Mouse (Mus musculus): ENCODE data around the gene Gm49325. TPM values are rescaled to one million over a fixed set of nuclear protein-coding genes. Genes with fewer than 3 reads are reported as not detected.

Gene Gm49325
- total RNA-seq (2021) = 10 to 100 TPM; 17.2 to 29.6 TPM

DNA sequence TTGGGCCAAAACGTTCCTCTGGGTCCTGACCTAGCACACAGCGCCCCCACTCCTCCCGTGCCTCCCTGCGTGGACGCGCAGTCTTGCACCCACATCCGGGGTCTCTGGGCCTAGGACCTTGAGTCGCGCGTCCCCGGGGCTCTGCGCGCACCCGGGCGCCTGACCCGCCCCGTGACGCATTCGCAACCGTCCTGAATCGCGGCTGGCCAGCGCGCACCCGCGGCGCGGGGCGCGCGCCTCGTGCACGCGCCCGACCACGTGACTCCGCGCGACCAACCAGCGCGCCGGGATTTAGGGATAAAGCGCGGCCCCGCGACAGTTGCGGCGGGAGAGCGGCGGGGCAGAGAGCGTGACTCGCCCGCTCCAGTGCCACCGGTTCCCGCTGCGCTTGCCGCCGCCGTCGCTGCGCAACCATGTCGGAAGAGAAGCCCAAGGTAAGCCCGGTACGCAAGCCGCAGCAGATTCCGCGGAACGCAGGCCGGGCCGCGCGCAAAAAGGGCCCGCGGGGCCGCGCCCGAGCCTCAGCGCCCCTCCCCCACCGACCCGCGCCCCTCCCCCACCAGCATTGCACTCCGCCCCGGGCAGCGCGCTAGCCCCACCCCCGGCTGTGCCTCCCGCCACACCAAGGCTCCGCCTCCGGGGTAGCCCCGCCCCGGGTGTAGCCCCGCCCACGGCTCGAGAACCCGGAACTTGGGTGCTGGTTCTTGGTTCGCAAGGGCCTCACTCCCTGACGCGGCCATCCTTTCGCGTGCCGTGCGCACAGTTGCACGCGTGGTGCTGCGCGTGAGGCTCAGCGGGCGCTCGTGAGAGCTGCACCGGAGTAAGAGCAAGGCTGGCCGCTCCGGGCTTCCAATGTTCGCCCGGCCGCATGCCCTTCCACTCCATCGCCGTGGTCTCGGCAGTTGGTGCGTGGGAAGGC is at the start of gene Gm49325, which contains the start of gene Sumo3:
Gene Gm49325 (plus strand): TSS at position 290 of the 919 bp plus-strand sequence.
Gene Sumo3 (plus strand): TSS at position 190 of the 919 bp plus-strand sequence.
- peak; percentile 93 for DNase-seq

DNA sequence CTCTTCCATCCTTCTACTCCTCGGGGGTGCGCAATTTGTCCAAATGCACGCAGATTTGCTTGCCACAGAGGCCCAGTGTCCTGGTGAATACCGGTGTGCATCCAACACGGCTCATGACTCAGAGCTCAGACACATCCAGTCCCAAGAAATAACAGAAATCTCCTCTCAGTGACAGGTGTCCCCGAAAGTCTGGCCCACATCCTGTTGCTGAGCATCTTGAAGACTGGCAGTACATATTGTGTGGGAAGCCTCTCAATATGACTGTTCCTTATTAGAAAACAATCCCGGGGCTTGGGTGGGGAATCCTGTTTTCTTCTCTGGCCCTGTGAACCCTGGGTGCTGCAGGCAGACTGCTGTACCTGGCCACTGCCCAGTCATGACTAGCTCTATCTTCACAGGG is 49.4 kb upstream of the Gm49325 start:
- peak; percentile 45 for DNase-seq

DNA sequence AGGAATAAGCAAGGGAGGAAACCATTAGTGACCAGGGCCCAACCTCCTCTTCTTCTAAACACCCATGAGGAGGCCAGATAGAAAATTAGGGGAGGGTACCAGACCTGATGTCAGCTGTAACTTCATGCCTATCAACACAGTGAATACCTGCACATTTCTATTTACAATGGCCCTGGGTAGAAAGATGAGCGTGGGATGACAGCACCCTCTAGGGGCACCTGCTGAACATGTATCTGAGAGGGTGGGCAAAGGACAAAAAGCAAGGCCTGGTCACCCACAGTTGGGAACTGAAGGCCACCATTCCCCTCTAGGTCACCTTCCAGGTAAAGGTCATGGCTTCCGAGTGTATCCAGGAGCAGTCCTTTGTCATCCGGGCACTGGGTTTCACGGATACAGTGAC is 48.4 kb upstream of the Gm49325 start:
- DNase-seq = no peak

GRCm38 (mm10) chr10:77560090-77560489 is 45.9 kb upstream of the Gm49325 start:
- DNase-seq = no peak

DNA sequence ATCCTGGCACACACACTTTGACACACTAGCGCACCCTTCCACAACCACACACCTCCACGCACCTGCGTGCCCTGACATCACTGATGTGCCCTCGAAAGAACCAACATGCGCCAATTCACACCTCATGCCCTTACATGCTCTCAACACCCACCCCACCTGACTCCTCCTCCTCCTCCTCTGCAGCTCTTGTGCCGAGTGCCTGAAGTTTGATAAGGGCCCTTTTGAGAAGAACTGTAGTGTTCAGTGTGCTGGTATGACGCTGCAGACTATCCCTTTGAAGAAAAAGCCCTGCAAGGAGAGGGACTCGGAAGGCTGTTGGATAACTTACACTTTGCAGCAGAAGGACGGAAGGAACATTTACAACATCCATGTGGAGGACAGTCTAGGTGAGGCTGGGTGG is 45.2 kb upstream of the Gm49325 start:
- no peak for DNase-seq

DNA sequence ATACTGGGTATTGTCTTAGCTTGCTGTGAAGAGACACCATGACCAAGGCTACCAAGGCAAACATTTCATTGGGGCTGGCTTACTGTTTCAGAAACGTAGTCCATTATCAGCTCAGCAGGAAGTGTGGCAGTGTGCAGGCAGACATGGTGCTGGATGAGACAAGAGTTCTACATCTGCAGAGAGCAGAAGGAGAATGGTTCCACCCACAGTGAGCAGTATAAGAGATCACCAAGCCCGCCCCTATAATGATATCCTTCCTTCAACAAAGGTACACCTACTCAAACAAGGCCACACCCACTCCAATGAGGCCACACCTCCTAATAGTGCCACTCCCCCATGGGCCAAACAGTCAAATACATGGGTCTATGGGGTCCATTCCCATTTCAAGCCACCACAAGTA is 44.5 kb upstream of the Gm49325 start:
- DNase-seq = no peak

DNA sequence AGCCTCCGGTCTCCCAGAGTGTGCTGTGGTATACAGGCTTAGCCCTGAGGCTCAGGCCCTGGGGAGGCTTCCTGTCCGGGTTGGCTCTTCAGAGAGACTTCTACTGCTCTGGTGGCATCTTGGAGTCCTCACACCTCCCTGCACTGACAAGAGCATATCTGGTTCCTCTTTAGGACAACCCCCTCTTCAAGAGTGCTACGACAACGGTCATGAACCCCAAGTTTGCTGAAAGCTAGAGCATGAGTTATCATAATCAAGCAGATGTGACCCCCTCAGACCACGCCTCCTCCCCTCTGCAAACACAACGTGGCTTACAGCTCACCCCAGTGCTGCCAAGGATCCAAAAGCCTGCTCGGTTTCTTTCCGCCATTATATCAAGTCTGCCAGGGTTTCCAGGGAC is 41.0 kb upstream of the Gm49325 start:
- DNase-seq = no peak

GRCm38 (mm10) chr10:77566651-77567050 is 39.3 kb upstream of the Gm49325 start:
- peak; percentile 71 to 78 for DNase-seq

DNA sequence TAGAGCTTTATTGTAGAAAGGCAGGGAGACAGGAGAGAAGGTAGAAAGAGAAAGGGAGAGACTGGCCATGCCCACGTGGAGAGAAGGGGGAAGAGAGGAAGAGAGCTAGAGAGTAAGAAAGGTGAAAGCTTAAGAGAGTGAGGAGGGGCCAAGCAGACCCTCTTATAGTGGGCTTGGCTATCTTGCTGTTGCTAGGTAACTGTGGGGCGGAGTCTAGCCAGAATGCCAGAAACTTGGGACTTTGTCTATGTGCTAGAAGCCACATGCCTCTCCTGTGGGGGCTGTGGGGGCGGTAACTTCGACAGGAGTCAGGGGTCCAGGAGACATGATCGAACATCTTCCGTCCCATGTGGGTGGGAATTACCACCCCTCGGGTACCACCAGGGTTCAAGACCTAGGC is 36.5 kb upstream of the Gm49325 start:
- no peak for DNase-seq

DNA sequence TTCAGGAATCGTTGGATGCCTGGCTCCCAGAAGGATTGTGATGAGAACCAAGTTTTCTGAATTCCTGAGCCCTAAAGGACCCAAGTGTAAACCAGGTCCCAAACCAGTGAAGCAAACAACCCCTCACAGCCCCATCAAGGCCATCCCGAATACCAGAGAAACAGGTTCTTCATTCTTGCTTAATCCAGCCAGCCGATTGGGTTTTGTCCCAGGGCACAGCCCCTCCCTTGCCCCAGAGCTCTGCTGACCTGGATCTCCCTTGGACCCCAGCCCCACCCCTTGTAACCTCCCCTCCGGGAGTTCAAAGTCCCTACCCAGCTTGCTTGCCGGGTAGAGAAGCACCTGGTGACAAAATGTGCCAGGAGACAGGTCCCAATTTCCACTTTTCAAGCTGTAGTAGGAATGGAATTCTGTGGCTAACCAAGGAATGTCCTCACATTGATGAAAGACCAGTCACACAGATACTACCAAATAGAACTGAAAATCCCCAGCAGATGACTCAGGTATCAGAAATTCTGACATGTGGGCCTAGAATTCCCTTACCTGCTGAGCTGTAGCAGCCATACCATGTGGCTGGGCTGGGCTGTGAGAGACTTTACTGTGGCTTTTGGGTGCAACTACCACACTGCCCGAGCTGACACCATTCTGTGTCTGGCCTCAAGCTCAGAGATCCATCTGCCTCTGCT is 35.9 kb upstream of the Gm49325 start:
- no peak for DNase-seq

- DNase-seq = no peak
Observed at GRCm38 (mm10) chr10:77572225-77572624, 33.8 kb upstream of the Gm49325 start.

GRCm38 (mm10) chr10:77573162-77573561 is 32.8 kb upstream of the Gm49325 start:
- DNase-seq = no peak

- DNase-seq = no peak
Observed at GRCm38 (mm10) chr10:77580027-77580920, 25.7 kb upstream of the Gm49325 start.

DNA sequence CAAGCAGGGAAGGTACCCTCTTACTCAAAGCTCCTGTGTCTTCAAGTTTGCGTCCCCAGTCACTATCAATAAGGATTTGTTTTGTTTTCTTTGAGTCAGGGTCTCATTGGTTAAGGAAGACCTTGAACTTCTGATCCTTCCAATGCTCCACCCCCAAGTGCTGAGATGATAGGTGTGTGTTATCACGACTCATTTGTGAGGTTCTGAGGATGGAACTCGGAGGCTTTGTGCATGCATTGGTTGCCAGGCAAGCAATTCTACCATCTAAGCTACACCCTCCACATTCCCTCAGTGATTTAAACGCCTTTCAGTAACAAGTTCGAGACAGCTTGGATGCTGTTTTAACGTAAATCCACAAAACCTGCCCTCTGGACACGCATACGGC is 25.0 kb upstream of the Gm49325 start:
- no peak for DNase-seq

DNA sequence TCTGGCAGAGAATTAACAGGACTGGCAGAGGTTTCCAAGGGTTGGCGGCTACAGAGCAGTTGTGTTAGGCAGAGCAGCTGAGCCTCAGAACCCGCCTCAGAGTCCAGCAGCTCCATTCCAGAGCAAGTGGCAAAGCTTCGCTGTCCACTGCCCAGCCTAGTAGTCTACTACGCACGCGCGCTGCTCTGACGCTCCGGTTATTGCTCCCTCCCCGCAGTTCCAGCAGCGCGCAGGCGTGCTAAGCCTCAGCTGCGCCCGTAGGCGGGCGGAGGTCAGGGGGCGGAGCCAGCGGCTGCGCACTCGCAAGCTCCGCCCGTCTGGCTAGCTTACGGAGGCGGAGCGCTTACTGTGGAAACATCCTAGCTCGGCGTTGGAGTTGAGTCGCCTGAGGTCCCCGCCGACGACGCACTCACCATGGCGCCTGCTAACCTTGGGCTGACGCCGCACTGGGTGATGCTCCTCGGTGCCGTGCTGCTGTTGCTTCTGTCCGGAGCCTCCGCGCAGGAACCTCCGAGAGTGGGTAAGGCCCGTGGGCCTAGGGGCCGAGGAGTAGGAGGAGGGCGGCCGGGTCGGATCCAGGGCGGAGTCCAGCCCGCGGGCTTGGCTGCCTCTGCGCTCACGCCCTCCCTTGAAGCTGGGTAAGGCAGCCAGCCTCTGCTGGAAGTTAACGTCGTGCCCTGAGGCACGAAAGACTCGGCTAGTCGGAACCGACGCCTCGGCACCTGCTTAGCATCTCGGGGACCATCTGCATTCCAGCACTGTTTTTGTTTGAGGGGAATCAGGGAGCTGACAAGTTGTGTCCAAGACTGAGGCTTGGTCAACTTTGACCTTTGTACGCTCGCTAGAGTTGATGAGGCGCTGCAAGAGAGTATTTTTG is 24.4 kb upstream of the Gm49325 start, which contains the start of gene Pttg1ip:
Gene Pttg1ip (plus strand): TSS at position 313 of the 877 bp plus-strand sequence.
- peak; percentile 95 for DNase-seq

- no peak for DNase-seq
Observed at GRCm38 (mm10) chr10:77582285-77582618, 23.7 kb upstream of the Gm49325 start.

- DNase-seq = no peak
Observed at GRCm38 (mm10) chr10:77583795-77584422, 22.1 kb upstream of the Gm49325 start.

DNA sequence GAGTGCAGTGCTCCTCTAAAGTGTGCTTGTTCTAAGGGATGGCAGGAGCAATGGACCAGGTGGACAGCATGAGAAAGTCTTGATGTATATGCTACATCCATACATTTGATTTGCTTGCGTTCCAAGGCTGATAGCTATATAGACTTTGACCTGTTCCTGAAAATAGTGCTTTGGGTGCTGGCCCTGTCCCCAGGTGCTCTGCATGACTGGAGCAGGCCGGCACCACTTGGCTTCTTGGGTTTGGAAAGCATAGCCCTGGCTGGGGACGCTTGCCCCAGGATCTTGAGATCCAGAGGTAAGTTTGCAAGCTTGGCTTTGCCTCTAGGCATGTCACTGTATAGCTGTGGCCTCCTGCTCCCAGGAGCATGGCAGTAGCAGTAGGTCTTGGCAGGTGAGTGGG is 19.4 kb upstream of the Gm49325 start:
- no peak for DNase-seq

DNA sequence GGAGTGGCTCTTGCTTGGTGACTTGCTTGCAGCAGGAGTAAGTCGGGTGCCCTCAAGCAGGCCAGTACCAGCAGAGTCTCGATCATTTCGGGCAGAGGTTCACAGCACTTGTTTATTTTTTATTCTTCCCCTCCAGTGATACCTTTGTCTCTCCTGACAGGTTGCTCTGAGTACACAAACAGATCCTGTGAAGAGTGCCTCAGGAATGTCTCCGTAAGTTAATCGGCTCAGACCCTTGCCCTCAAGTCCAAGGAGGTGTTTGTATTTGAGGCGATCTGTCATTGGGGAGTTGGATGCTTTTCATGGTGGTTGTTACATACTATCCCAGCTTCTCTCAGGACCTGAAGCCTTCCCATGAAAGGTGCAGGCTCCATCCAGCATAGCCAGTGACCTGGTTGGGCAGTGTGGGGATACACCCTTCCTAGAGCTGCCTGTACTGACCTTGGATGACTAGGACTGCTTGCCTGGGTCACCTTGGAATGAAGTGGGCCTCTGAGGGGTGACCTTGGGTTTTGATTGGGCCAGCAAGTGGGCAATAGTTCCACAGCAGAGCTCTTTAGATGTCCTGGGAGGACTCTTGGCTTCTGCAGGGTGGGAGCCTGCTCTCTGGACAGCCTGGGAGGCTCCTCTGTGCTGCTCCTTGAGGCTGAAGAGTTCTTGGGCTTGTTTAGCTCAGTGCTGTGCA is 18.8 kb upstream of the Gm49325 start:
- DNase-seq = no peak

DNA sequence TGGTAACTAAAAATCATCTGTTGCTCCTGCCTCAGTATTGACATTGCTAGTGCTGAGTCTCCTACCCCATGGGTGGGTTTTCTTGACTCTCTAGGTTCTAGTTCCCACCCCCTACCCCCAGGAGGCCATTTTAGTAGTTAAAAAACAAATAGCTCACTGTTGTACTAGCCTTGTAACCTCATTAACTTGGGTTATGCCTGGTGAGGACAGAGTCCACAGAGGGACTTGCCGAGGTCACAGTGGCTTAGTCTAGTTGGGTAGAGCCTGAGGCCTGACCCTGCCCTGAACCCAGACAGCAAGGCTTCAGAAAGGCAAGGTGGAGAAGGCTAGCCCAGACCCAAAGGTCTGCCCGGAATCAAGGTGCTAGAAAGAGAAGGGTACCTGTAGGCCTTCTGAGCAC is 18.0 kb upstream of the Gm49325 start:
- no peak for DNase-seq

DNA sequence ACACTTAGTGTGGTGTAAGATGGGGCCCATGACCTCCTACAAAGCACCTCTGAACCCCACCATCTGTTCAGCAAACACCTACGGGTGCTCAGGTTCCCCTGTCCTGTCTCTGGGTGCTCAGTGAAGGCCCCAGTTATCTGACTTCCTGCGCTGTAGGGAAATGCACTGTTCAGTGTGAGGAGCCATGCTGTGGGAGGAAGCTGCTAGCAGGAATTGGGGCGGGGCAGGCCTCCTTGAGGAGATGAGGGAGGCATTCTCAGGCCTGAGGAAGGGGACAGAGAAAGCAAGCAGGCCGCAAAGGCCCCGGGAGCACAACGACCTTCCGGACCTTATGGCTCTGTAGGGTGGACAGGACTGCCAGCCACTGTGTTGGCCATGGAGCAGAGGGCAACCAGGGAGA is 16.9 kb upstream of the Gm49325 start:
- DNase-seq = no peak

All from layer of hippocampus, postnatal 36 days (tissue).